Mouse (Mus musculus) megakaryocyte, embryonic 14.5 days (primary cell): ENCODE data around the gene Mul1.

Experiments
- FLI1 ChIP-seq: IDR thresholded peaks from 2 replicates; pipeline ENCODE4 v1.6.1; 2012; ENCODE audit warnings: low read length, inconsistent platforms, mixed read lengths
- GATA1 ChIP-seq: IDR thresholded peaks from 3 replicates; pipeline ENCODE4 v1.6.1; 2012; ENCODE audit warnings: mixed read lengths, low read length, inconsistent platforms, borderline replicate concordance

DNA sequence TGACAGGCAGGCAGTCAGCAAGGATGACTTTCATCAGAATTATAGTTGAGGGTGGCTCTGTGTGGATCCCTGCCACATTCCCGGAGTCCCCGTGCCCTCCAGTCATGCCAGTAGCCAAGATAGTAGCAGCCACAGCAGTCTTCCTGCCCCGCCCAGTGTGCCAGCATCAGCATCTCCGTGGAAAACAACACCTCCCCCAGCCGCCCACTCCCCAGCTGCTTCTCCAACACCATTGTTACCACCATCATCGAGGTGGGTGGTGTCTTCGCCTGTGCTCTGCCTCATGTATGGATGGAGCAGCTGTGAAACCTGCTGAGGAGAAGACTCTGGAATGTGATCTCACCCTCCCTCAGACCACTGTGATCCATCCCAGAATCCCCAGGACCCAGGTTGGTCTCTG lies 45.1 kb downstream of the Mul1 start:
- no peak for TF ChIP-seq GATA1
- no peak for TF ChIP-seq FLI1
